Mouse (Mus musculus) forebrain, embryonic 11.5 days (tissue): Measurements from ENCODE around the gene Nop9. TPM values are rescaled to one million over a fixed set of nuclear protein-coding genes. Genes with fewer than 3 reads are reported as not detected.

ENCODE experiments used
- ATAC-seq: fragments of 200-750 bp; cut with Nextera tagmentation; replicated peaks from 2 replicates; pipeline ENCODE4 v1.8.0; 2017; ENCODE audit warnings: moderate TSS enrichment; ENCODE audit not compliant: low FRiP score
- DNase-seq: peaks from one replicate; pipeline ENCODE4 v3.0.0-alpha.2; 2017; ENCODE audit warnings: low spot score
- H3K27ac ChIP-seq: fragments of 300-500 bp; sonication (generic); 2 replicates; pipeline ENCODE4 v1.5.1; 2014; ENCODE audit warnings: low read depth, low read length
- H3K27me3 ChIP-seq: fragments of 300-500 bp; sonication (generic); 2 replicates; pipeline ENCODE4 v1.6.1; 2014; ENCODE audit warnings: mild to moderate bottlenecking, low read length, mixed read lengths; ENCODE audit not compliant: control insufficient read depth, insufficient read depth
- H3K36me3 ChIP-seq: fragments of 300-500 bp; sonication (generic); 2 replicates; pipeline ENCODE4 v1.6.1; 2014; ENCODE audit warnings: mild to moderate bottlenecking, low read length, moderate library complexity, mixed read lengths; ENCODE audit not compliant: control insufficient read depth, insufficient read depth
- H3K4me1 ChIP-seq: fragments of 300-500 bp; sonication (generic); replicated peaks from 2 replicates; pipeline ENCODE4 v1.6.1; 2014; ENCODE audit warnings: low read length, mixed read lengths; ENCODE audit not compliant: control insufficient read depth, insufficient read depth
- H3K4me2 ChIP-seq: fragments of 300-500 bp; sonication (generic); 2 replicates; pipeline ENCODE4 v1.6.1; 2014; ENCODE audit warnings: low read depth, mild to moderate bottlenecking, low read length, moderate library complexity, mixed read lengths; ENCODE audit not compliant: severe bottlenecking
- H3K4me3 ChIP-seq: fragments of 300-500 bp; sonication (generic); 2 replicates; pipeline ENCODE4 v1.5.1; 2014; ENCODE audit warnings: low read depth, low read length
- H3K9ac ChIP-seq: fragments of 300-500 bp; sonication (generic); 2 replicates; pipeline ENCODE4 v1.6.1; 2014; ENCODE audit warnings: low read length
- H3K9me3 ChIP-seq: fragments of 300-500 bp; sonication (generic); 2 replicates; pipeline ENCODE4 v1.6.1; 2016; ENCODE audit warnings: low read length, mixed read lengths; ENCODE audit not compliant: control insufficient read depth
- WGBS: fragments of 180-500 bp; shearing (Covaris S2); extraction: QIAGEN DNeasy Blood & Tissue Kit; methylation state at CpG from one replicate; pipeline ENCODE4 v1.1.7; 2014; 5-methylcytosine and 5-hydroxymethylcytosine counted together
- polyA plus RNA-seq: library from polyadenylated mRNA; unstranded; fragments of >200 nt; fragmentation: Nextera tagmentation; extraction: Ambion mirVana; gene quantifications from 2 replicates; pipeline ENCODE4 v1.2.1, GENCODE M21; 2014

Nop9 gene
- polyA plus RNA-seq, 1 experiment from 2014 or later: 54.2 TPM

DNA sequence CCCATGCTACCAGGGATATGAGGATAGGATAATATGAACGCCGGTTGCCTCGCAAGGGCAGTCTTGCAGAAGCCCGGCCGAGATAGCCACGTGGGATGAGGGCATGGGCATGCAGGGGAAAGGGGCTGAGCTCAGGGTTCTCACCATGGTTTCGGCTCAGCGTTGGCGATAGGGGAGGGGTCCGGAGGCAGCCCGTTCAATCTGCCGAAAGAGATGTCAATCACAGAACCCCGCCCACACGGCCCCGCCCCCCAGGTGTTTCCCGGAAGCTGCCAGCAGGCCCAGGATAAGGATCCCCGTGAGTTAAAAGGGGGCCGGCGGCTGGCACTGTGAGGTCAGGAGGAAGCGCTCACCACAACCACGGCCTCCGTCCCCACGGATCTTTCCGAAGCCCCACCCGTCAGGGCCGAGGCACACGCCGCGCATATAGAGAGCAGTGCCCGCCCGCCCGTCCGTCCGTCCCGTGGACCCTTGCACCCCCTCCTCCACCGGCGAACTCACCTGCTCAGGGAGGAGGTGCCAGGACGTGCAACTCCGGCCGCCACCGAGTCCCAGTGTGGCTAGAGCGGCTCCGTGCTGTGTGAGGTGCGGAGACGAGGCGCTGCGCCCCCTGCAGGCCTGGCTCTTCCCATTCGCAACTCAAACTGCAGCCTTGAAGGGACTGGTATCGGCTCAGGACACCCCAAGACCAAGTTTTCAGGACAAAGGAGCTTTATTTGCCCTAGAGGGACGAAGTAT is 23.6 kb upstream of the Nop9 start, which contains the start of gene Rabggta:
TSS of gene Rabggta (minus strand) at position 564 of the 738 bp plus-strand sequence.
- no peaks in the 10 kb centered on the region for H3K4me1 ChIP-seq
- DNase-seq: peak; percentile 96
- no peaks in the 10 kb centered on the region for H3K9me3 ChIP-seq
- under 1% methylated on average over 48 of the region's 50 CpGs for WGBS
- no peaks in the 10 kb centered on the region; the same call in 1 of the 2 replicates for H3K36me3 ChIP-seq
- no peaks in the 10 kb centered on the region for H3K27me3 ChIP-seq
- H3K4me2 ChIP-seq: peak within 1 kb of the TSS; percentile 48
- H3K4me3 ChIP-seq: peak within 1 kb of the TSS; percentile 68
- peak within 1 kb of the TSS; percentile 73 for H3K9ac ChIP-seq
- no peak within 1 kb of the TSS for H3K27ac ChIP-seq
- ATAC-seq: peak; percentile 93

DNA sequence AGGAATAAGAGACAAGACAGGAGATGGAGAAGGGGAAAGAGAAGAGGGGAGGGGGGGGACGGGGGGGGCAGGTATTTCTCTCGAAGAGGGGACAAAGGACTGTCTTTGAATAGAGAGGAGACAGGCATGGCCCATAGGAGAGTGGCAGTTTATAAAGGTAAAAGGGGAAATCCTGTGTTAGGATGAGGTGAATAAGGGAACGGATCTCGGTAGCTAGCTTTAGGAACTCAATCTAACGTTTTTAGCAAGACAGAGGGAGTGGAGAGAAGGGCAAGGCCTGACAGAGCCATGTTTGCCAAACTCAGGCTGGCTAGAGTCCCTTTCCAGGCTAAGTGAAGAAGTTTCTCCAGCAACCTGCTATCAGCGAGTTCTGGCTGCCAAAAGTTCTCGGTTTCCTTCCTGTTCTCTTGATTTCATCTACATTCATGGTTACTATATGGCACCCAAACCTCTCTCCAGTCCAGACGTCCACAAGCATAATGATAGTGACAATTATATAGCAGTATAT is 23.0 kb upstream of the Nop9 start:
- H3K9me3 ChIP-seq: no peaks in the 10 kb centered on the region
- H3K4me3 ChIP-seq: peak overlapping the region; percentile 68
- DNase-seq: no peak
- H3K4me1 ChIP-seq: no peaks in the 10 kb centered on the region
- H3K36me3 ChIP-seq: no peaks in the 10 kb centered on the region; the same call in 1 of the 2 replicates
- no peak; the same call in 1 of the 2 replicates for ATAC-seq
- no peak overlapping the region for H3K27ac ChIP-seq
- WGBS: 50% methylated on average over 8 of the region's 8 CpGs
- peak overlapping the region; percentile 73 for H3K9ac ChIP-seq
- no peaks in the 10 kb centered on the region for H3K27me3 ChIP-seq
- H3K4me2 ChIP-seq: peak overlapping the region; percentile 48

DNA sequence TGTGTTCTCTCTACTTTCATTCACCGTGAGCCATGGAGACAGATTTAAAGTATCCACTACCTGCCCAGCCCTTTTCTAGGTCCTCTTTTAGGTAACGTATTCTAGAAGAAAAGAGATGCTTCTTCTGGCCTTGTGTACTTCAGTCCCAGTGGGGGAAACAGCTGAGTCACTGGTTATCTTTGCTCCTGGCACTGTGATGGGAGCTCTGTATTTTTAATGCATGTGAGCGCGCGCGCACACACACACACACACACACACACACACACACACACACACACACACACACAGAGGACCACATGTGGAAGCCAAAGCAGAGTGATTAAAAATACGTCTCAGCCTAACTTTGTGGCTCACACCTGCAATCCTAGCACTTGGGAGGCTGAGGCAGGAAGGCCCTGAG is 22.1 kb upstream of the Nop9 start:
- Histone ChIP-seq H3K36me3 (no peaks in the 10 kb centered on the region; the same call in 1 of the 2 replicates), H3K9ac (no peak overlapping the region), H3K4me1 (no peaks in the 10 kb centered on the region), H3K4me3 (no peak overlapping the region), H3K4me2 (no peak overlapping the region), H3K9me3 (no peaks in the 10 kb centered on the region), H3K27ac (no peak overlapping the region), H3K27me3 (no peaks in the 10 kb centered on the region)
- no peak for DNase-seq
- ATAC-seq: no peak
- WGBS: 95% methylated on average over 7 of the region's 7 CpGs

DNA sequence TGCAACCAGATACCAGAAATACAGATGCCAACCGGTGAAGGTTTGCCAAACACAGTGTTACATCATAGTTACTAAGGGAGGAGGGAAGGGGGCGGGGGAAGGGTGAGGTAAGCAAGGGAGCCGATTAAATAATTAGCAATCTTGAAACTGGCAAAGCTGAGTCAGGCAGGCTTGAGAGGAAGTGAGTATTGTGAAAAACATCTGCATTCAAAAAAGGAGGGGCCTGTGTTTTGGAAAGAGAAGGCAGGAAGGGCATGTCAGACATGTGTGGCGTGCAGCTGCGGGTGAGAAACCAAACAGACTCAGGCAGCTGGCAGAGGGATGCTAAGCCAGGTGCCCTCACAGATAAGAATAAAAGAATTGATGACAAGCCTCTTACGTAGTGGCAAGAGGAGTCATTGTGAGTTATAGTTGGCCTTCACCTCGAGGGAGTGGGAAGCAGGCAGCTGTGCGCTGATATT is 21.1 kb upstream of the Nop9 start:
- 69% methylated on average over 8 of the region's 8 CpGs for WGBS
- no peak overlapping the region for H3K9ac ChIP-seq
- no peaks in the 10 kb centered on the region for H3K27me3 ChIP-seq
- H3K4me1 ChIP-seq: no peaks in the 10 kb centered on the region
- DNase-seq (no peak), ATAC-seq (no peak)
- no peaks in the 10 kb centered on the region for H3K36me3 ChIP-seq
- H3K27ac ChIP-seq: no peak overlapping the region
- no peak overlapping the region for H3K4me3 ChIP-seq
- H3K9me3 ChIP-seq: no peaks in the 10 kb centered on the region
- no peak overlapping the region for H3K4me2 ChIP-seq

DNA sequence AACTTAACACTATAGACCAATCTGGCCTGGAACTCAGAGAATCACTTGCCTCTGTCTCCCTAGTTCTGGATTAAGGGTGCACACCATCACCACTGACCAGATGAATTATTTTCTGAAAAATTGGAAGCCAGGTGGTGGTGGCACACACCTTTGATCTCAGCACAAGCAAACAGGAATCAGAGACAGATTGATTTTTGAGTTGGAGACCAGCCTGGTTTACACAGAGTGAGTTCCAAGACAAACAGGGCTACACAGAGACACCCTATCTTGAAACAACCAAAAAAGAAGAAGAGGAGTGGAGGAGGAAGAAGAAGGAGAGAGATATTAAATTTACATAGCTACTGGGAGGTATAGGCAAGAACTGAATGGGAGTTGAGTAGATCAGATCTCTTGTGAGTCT is 19.2 kb upstream of the Nop9 start:
- DNase-seq: no peak
- ATAC-seq: no peak
- Histone ChIP-seq H3K4me2 (no peak overlapping the region), H3K4me3 (no peak overlapping the region), H3K27ac (no peak overlapping the region), H3K9me3 (no peaks in the 10 kb centered on the region), H3K36me3 (no peaks in the 10 kb centered on the region), H3K9ac (no peak overlapping the region), H3K4me1 (no peaks in the 10 kb centered on the region), H3K27me3 (no peaks in the 10 kb centered on the region)

DNA sequence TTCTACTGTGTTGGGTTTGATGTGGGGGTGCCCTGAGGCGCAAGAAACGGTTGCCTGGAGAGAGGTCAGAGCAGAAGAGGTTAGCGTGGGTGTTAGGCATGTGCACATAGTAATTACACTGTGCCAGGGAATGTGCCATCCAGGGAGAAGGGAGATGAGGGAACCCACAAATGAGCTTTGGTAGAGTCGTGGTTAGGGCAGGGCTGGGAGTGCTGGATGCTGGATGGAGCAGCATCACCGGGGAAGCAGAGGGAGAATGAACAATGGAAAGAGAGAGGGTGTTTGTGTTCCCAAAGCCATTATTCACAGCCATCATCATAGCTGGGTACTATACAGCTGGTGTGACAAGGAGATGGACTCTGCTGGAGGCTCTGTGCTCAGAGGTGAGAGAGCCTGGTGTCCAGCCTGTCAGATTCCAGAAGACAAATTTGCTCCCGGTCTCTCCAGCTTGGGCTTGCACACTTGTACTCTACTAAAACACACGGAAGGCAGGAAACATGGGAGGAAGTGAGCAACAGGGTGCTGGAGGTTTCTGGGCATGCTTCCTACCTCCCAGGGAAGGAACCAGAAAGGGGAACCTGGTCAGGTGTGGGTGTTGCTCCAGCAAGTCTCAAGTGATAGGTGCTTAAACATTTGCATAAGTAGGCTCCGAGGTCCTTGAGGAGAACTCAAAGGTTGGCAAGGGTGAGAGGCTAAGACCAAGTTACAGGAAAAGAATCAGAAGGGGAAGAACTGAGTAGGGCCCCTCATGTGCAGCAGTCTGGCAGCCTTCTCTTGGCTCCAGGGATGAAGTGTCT is 17.4 kb upstream of the Nop9 start:
- H3K27ac ChIP-seq: no peak overlapping the region
- no peak overlapping the region for H3K4me2 ChIP-seq
- no peak overlapping the region for H3K4me3 ChIP-seq
- ATAC-seq (no peak), DNase-seq (no peak)
- no peaks in the 10 kb centered on the region for H3K4me1 ChIP-seq
- H3K9ac ChIP-seq: no peak overlapping the region
- H3K36me3 ChIP-seq: no peaks in the 10 kb centered on the region
- no peaks in the 10 kb centered on the region for H3K9me3 ChIP-seq
- WGBS: 79% methylated on average over 8 of the region's 8 CpGs
- no peaks in the 10 kb centered on the region for H3K27me3 ChIP-seq

DNA sequence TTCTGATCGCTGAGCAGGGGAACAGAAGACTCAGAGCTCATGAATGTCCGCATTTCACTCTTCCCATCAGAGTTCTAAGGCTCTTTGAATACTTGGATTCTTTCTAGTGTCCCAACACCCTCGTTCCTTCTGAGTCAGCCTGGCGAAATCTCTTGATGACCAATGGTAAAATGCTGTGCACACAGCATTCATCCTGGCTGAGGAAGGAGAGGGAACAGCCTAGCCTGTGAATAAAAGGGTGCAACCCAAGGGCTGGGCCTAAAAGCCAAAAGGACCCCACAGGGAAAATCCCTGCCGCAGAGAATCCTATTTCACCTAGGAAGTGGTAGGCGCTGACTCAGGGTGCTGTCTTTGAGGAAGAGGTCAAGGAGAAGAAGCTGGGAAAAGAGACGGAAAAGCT is 15.4 kb upstream of the Nop9 start:
- Histone ChIP-seq H3K4me2 (no peak overlapping the region), H3K36me3 (no peaks in the 10 kb centered on the region), H3K27ac (no peak overlapping the region), H3K4me1 (no peaks in the 10 kb centered on the region), H3K27me3 (no peaks in the 10 kb centered on the region), H3K4me3 (no peak overlapping the region), H3K9me3 (no peaks in the 10 kb centered on the region), H3K9ac (no peak overlapping the region)
- WGBS: 81% methylated on average over 7 of the region's 7 CpGs
- ATAC-seq: no peak
- DNase-seq: no peak

DNA sequence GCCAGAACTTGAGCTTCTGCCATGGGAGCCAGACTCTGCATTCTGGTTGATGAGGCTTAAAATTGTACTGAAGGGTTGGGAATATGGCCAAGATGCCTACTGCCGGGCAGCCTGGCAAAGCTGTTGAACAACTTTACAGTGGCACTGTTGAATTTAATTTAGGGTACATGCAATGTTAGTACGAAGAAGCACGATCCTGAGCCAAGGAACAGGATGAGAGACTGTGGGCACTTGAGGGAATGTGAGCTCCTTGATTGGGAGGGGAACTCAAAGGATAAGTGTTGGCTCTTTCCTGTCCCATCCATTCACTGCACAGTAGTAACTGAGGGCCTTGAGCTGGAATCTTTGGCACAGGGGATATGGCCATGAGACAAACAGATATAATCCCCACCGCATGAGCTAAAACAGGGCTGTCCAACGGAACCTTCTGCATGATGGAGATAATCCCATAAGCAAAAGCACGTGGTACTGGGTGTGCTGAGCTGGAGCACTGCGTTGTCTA is 14.9 kb upstream of the Nop9 start:
- H3K9ac ChIP-seq: no peak overlapping the region
- H3K27me3 ChIP-seq: no peaks in the 10 kb centered on the region
- no peak overlapping the region for H3K4me2 ChIP-seq
- DNase-seq (no peak), ATAC-seq (no peak)
- H3K36me3 ChIP-seq: no peaks in the 10 kb centered on the region
- H3K9me3 ChIP-seq: no peaks in the 10 kb centered on the region
- 83% methylated on average over 7 of the region's 7 CpGs for WGBS
- H3K27ac ChIP-seq: no peak overlapping the region
- H3K4me1 ChIP-seq: no peaks in the 10 kb centered on the region
- H3K4me3 ChIP-seq: no peak overlapping the region
